Mouse (Mus musculus) NIH3T3 (cell line): ENCODE results near the gene Tenm1.

ENCODE experiments used
- DNase-seq: peaks from one replicate; pipeline ENCODE4 v3.0.0-alpha.2; 2012; ENCODE audit warnings: low read depth

Tenm1 gene

GRCm38 (mm10) chrX:42781566-42781965 lies 647.4 kb downstream of the Tenm1 start:
- DNase-seq, result no peak

- no peak for DNase-seq
Measured at GRCm38 (mm10) chrX:42718078-42718785, 710.7 kb downstream of the Tenm1 start.

GRCm38 (mm10) chrX:42700291-42700690 lies 728.6 kb downstream of the Tenm1 start:
- DNase-seq, result no peak

- DNase-seq, result no peak
Measured at GRCm38 (mm10) chrX:42647131-42647530, 781.8 kb downstream of the Tenm1 start.

- DNase-seq, result no peak
Measured at GRCm38 (mm10) chrX:42580521-42580920, 848.4 kb downstream of the Tenm1 start.

GRCm38 (mm10) chrX:42558683-42559082 lies 870.2 kb downstream of the Tenm1 start:
- DNase-seq, result no peak

- peak; percentile 65 for DNase-seq
Measured at GRCm38 (mm10) chrX:42557284-42557683, 871.6 kb downstream of the Tenm1 start.

GRCm38 (mm10) chrX:42548513-42548912 lies 880.4 kb downstream of the Tenm1 start:
- DNase-seq, result no peak

- no peak for DNase-seq
Measured at GRCm38 (mm10) chrX:42545076-42545475, 883.9 kb downstream of the Tenm1 start.

- peak; percentile 84 for DNase-seq
Measured at GRCm38 (mm10) chrX:42540756-42541053, 888.2 kb downstream of the Tenm1 start.

GRCm38 (mm10) chrX:42540030-42540755 lies 888.7 kb downstream of the Tenm1 start:
- peak; percentile 1 for DNase-seq

GRCm38 (mm10) chrX:42530703-42531102 lies 898.2 kb downstream of the Tenm1 start:
- DNase-seq, result no peak

- DNase-seq, result no peak
Measured at GRCm38 (mm10) chrX:42522868-42523267, 906.1 kb downstream of the Tenm1 start.

GRCm38 (mm10) chrX:42512567-42512966 lies 916.4 kb downstream of the Tenm1 start:
- DNase-seq, result peak; percentile 1

- DNase-seq, result no peak
Measured at GRCm38 (mm10) chrX:42511105-42511504, 917.8 kb downstream of the Tenm1 start.

- no peak for DNase-seq
Measured at GRCm38 (mm10) chrX:42502291-42503043, 926.5 kb downstream of the Tenm1 start, which contains the start of gene Sh2d1a. TSS of gene Sh2d1a (plus strand) at chrX:42502453.

GRCm38 (mm10) chrX:42500538-42500937 lies 928.4 kb downstream of the Tenm1 start:
- DNase-seq, result no peak

- no peak for DNase-seq
Measured at GRCm38 (mm10) chrX:42490336-42490735, 938.6 kb downstream of the Tenm1 start.

- DNase-seq, result no peak
Measured at GRCm38 (mm10) chrX:42489446-42489845, 939.5 kb downstream of the Tenm1 start, which contains the start of gene Tex13c2. TSS of gene Tex13c2 (plus strand) at chrX:42489691.
